ENCODE assay signal across 8 mouse cellular contexts in the genomic region with DNA sequence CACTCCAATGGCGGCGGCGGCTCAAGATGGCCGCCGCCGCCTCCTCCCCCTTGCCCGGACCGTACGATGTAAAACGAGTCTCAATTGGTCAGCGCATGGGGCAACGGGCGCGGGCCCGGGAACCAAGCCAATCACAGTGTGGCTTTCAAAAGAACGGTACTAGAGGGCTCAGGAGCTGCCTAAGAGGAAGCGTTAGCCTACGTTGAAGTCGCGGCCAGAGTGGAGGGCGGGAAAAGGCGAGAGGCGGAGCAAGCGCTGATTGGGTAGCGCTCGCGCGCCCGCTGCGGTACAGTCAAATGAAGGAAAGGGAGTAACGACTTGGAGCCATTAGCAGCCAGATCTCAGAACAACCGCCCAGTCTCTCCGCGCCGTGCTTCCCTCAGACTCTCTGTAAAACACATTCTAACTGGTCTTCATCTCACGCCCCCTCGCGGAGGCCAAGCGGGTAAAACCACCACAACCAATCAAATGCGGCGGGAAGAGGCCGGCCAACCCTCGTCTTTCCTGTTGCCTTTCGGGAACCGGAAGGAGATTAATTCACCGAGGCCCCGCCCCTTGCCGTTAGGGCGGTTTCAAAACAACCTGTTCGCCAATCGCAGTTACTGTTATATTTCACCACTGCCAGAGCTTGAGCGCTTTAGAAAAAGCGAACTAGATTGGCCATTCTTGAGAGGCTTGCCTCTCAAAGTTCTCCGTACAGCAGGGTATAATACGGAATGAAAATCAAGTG. TPM values are rescaled to one million over a fixed set of nuclear protein-coding genes. Genes with fewer than 3 reads are reported as not detected.
A peak's percentile ranks its signal among the peaks of the same experiment; 100 is the strongest.
DNase-seq lines count a peak whose midpoint lies in the region; ATAC-seq lines count a peak whose summit lies in the region.

Gene Hnrnpul1, minus strand, starts transcription at position 20 of the 730 bp plus-strand sequence.

- H3K4me3 ChIP-seq in hindbrain, embryonic 12.5 days = peak within 1 kb of the TSS; percentile 96

- under 1% methylated on average over 55 of the region's 55 CpGs for WGBS in hindbrain, embryonic 12.5 days

- H3K9ac ChIP-seq in hindbrain, embryonic 12.5 days = peak within 1 kb of the TSS; percentile 97

- peaks cover 17% of the 10 kb centered on the region for H3K36me3 ChIP-seq in hindbrain, embryonic 12.5 days

- H3K27me3 ChIP-seq in hindbrain, embryonic 12.5 days = no peaks in the 10 kb centered on the region

- peaks cover 19% of the 10 kb centered on the region for H3K4me1 ChIP-seq in hindbrain, embryonic 12.5 days

- peak within 1 kb of the TSS; percentile 95 for H3K4me2 ChIP-seq in hindbrain, embryonic 12.5 days (replicated peaks)

- H3K27ac ChIP-seq in hindbrain, embryonic 12.5 days = peak within 1 kb of the TSS; percentile 99

- no peaks in the 10 kb centered on the region for H3K9me3 ChIP-seq in hindbrain, embryonic 12.5 days (replicated peaks)

- peak; percentile 95 for ATAC-seq in hindbrain, embryonic 12.5 days (ENCODE audit: low FRiP score)

- DNase-seq in NIH3T3 (ENCODE audit: low read depth) = peak; percentile 99
- peak; percentile 99 to 100 for DNase-seq in cerebellum, postnatal 10 days
- peak; percentile 99 for DNase-seq in frontal cortex, postnatal 10 days (ENCODE audit: low spot score in 2 of 2)
- DNase-seq in layer of hippocampus, postnatal 14 days (ENCODE audit: low spot score in 2 of 2) = peak; percentile 100
- peak; percentile 100 for DNase-seq in lung, postnatal 14 days
- DNase-seq in retina, adult 2 months (ENCODE audit: low read depth, low spot score) = peak; percentile 100
- DNase-seq in thymus, postnatal 36 days = peak; percentile 98

RNA-seq across cellular contexts. Expression of gene Hnrnpul1, which starts in this region (rescaled TPM):
- polyA plus RNA-seq in hindbrain, embryonic 12.5 days (2016; fragmentation: Nextera tagmentation; extraction: Ambion mirVana) = 68.6 and 76.6 TPM in 2 replicates
- total RNA-seq in layer of hippocampus, postnatal 14 days (2021) = 100 to 1,000 TPM; 114 to 119 TPM

Comparison
In these comparisons a context has a peak if more than half of its experiments do, and no peak if none do; other contexts are left out.
1. Peak in every context shown above with its lines: DNase-seq, ATAC-seq, H3K4me3 ChIP-seq and H3K27ac ChIP-seq.